Mouse (Mus musculus) adrenal gland, adult (tissue): Measurements from ENCODE around the gene Hoxa2.

Experiments used
- DNase-seq, 2 experiments: peaks; one replicate each; pipeline ENCODE4 v3.0.0; 2022 to 2023; ENCODE audit warnings: low spot score in 1 of 2; ENCODE audit not compliant: inconsistent age in 2 of 2

Hoxa2 gene

GRCm38 (mm10) chr6:52164626-52165440 is at the start of gene Hoxa2:
Gene Hoxa2, minus strand, starts transcription at chr6:52164831.
- peak; percentile 59 to 87 for DNase-seq

DNA sequence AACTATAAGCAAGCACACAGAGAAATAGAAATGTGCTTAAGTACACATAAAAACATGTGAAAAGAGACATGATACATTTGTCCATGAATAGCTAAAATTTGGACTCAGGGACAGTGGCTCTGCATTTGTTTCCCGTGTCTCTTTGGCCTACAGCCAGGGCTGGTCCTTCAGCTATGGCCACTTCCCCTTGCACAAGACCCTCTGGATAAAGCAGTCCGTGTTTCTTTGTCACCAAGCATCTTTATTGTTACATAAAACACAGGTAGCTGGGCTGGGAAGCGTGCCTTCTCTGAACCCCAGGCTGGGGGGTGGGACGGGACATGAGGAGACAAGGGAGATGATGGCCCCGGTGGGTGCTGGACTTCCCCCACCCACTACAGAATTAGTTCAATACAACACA is 49.6 kb upstream of the Hoxa2 start:
- peak in 1 of 2 experiments; percentile 17 for DNase-seq

GRCm38 (mm10) chr6:52213119-52213986 is 48.7 kb upstream of the Hoxa2 start, which contains the start of the genes Hoxa3 and Gm28308:
Gene Hoxa3, minus strand, starts transcription at chr6:52213336.
Gene Gm28308, minus strand, starts transcription at chr6:52213339.
- peak in 1 of 2 experiments; percentile 81 for DNase-seq

- peak; percentile 68 to 92 for DNase-seq
Observed at GRCm38 (mm10) chr6:52212556-52213118, 48.0 kb upstream of the Hoxa2 start.

GRCm38 (mm10) chr6:52211961-52212360 is 47.3 kb upstream of the Hoxa2 start:
- peak in 1 of 2 experiments; percentile 52 for DNase-seq

DNA sequence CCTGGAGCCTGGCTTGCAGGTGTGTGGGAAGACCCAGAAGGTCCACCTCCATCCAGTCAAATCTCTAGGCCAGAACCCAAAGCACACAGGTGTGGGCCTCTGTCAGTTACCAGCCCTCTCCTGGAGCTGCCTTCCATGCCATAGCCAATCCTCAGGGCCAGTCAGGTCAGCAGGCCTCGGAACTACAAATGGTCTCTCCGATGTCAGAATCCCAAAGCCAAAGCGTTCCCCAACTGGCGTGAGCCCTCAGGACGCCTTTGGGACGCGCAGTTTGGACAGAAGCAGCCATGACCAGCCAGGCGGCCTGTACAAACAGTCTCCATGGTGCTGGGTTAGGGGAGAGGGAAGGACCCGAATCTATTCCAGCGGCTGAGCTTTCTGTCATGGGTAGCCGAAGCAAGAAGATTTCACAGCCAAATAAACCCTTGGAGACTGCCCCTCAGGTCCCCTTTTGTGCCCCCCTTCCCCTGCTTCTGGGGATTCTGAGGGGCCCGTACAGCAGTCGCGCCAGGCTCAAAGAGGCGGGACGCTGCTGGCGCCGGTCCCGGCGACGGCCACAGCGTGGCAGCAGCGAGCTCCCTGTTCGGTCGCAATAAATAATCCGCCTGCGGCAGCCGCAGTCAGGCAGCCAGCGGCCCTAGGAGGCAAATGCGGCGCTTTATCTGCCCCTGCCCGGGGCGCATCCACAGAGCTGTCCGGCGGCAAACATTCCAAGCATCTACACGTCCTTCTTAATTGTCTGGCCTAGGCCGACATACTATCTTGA is 46.7 kb upstream of the Hoxa2 start:
- DNase-seq: peak; percentile 87 to 95

- DNase-seq: peak in 1 of 2 experiments; percentile 47
Observed at GRCm38 (mm10) chr6:52209685-52210046, 45.0 kb upstream of the Hoxa2 start.

DNA sequence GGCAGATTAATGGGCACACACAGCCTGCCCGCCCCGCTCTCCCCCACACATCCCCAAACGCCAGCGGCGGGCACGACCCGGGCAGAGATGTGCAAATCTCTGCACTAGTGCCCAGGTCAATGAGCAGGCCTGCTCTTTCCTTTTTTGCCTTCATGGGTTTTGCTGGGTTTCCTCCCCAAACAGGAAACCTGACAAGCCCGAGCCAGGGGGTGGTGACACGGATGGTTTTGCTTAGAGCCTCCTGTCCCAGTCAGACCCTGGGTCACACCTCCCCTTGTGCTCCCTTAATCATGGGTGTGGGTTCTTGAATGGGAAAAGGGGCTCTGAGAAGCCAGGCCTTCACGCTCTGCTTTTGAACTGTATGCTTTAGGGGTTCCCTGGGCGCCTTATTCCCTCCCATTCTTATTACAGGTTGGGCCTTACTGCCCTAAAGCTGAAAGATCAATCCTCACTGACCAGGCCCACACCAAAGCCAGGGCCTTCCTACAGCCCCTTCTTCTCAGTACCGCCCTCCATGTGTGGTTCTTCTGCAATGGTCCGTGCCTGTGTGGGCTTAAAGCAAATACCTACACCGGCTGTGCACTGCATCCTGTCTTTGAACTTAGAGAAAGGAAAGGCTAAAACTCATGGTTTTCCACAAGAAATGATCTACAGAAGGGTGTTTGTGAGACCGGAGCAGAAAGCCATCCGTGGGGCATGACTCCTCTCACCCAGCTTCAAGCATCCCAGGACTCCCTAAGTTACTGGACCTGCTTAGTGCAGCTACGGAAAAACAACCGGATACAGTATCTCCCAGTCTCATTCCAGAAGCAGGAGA is 44.4 kb upstream of the Hoxa2 start:
- DNase-seq: peak in 1 of 2 experiments; percentile 78

GRCm38 (mm10) chr6:52208072-52208867 is 43.6 kb upstream of the Hoxa2 start, which contains the start of gene Hoxa6:
Gene Hoxa6, minus strand, starts transcription at chr6:52208722.
- peak; percentile 80 to 92 for DNase-seq

- DNase-seq: no peak
Observed at GRCm38 (mm10) chr6:52207684-52207976, 43.0 kb upstream of the Hoxa2 start.

DNA sequence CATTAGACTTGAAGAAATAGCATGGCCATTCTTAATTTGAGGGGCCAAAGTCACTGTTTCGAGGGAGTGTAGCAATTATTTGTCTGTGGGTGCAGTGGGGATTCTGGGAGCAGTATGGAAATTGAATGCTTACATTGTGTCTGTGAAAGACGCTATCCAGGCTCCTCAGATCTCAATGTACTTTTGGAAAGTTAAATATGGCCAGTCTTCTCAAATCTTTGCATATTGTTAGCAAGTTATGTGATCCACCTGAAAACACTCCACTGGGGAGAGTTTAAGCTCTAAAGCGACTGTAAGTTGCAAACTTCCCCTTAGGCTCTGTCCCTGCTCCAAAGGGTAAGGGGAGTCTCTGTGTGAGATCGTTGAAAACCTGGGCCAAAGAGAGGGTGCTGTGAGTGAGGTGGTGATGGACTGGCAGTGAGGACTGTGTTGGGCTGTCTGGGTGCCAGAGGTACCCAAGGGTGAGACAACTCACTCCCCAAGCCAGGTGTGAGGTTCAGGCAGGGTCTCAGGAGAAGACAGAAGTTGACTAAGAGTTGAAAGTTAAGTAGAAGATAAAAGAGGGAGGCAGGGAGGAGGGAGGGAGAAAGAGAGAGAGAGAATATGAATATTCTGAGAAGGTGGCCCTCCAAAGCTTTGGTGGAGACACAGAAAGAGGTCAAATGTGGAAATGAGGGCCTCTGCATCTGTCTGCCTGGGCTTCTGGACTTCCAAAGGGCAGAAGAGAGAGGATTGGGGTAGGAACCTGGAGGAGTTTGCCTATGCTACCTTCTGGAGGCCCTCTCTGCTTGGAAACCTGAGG is 42.5 kb upstream of the Hoxa2 start:
- peak in 1 of 2 experiments; percentile 60 for DNase-seq

DNA sequence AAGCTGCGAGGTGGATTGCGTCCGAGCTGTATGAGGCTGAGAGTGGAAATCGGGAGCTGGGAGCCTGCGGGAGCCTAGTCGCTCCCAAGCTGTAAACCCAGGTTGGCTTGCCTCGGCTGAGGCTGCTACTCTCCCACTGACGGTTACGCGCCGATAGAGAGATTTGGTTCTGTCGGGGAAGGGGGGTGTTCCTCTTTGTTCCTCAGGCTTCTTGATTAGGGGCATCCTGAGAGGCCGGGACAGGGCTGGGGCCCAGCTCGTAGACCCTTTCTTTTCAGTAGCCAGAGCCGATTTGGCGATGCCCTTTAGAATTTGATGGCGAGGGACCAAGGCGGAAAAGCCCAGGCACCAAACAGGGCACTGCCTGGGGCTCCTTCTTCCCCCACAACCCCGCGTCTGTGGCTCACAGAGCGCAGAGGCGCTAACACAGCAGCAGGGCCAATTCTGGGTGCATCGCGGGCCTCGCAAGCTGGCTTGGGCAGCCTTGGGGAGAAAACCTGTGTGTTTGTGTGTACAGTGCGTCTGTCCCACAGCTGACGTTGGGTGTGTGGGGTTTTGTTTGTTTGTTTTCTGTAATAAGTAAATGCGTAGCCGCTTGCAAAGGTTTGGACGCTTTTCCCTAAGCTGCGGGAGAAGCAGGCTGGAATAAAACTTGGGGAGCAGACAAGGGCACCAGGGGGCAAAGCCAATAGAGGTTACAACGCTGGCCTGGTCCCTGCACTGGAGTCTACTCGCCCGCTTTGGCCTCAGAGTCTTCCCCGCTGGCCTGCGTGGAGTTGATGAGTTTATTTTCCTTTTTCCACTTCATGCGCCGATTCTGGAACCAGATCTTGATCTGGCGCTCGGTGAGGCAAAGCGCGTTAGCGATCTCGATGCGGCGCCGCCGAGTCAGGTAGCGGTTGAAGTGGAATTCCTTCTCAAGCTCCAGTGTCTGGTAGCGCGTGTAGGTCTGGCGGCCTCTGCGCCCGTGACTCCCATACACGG is 41.3 kb upstream of the Hoxa2 start:
- DNase-seq: peak in 1 of 2 experiments; percentile 74

DNA sequence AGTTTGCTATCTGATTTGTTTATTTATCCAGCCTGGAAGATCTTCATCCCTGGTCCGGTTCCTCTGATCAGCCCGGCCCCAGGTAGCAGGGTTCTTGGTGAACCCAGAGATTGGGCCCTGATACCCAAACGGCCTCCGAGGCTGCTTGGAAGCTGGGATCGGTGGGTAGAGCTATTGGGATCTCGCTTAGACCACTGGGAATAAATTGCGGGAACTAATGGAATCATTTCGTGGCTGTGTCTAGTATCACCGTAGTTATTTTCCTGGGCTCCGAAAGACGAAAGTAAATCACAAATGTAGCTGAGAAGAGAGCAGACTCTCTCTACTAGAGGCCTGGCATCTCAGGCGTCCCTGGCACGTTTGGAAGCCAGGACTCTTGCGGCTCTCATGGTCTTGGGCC is 40.6 kb upstream of the Hoxa2 start:
- no peak for DNase-seq

DNA sequence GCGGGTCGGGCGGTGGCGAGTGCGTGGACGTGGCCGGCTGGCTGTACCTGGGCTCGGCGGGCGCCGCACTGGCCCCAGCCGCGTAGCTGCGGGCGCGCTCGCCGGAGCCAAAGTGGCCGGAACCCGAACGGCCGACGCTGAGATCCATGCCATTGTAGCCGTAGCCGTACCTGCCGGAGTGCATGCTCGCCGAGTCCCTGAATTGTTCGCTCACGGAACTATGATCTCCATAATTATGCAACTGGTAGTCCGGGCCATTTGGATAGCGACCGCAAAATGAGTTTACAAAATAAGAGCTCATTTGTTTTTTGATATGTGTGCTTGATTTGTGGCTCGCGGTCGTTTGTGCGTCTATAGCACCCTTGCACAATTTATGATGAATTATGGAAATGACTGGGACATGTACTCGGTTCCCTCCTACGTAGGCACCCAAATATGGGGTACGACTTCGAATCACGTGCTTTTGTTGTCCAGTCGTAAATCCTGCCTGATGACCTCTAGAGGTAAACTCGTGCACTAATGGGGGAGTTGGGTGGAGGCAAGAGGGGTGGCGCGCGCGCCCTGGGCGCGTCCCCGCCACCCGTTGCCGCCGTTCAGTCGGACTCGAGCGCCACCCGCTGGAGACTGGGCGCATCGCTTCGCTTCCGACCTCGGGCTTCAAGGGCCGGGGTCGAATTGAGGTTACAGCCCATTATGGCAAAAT is 39.6 kb upstream of the Hoxa2 start, which contains the start of gene Hoxa5:
Gene Hoxa5, minus strand, starts transcription at position 538 of the 703 bp plus-strand sequence.
- DNase-seq: peak; percentile 91 to 96

GRCm38 (mm10) chr6:52203371-52204049 is 38.9 kb upstream of the Hoxa2 start:
- DNase-seq: peak; percentile 60 to 88

GRCm38 (mm10) chr6:52203121-52203370 is 38.4 kb upstream of the Hoxa2 start:
- peak in 1 of 2 experiments; percentile 88 for DNase-seq
